Mouse (Mus musculus): ENCODE measurements around the gene Traf2. TPM values are rescaled to one million over a fixed set of nuclear protein-coding genes. Genes with fewer than 3 reads are reported as not detected.

Traf2 gene
- polyA plus RNA-seq, 1 experiment from 2014 or later = 37.2 TPM

DNA sequence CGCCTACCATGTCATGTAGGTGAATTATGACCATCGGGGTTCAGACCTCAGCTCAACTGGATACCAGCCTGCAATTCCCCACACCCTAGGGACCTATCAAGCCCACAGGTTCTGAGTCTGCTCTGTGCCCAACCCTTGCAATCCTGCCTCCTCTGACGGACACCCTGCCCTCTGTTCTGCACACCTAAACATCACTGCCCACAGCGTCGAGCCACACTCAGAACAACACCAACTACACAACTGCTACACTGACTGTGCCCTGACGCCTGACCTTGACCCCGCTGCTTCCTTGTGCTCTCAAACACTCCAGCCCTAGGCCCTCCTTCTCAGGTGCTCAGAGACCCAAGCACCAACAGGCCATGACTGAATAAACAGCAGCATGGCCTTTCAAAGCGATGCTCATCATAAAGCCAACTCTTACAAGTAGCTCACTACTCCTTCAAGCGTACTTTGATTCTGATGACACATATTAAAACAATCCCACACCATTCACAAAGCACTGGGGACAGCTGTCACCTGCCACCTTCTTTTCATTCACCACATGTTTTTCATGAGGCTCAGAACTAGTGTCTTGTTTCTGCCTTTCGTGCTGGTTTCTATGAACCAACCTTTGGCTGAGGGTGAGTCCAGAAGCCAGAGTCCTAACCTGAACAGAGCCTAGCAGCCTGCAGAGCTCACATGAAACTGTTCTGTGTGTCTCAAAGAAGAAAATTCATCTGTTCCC, 4.9 kb downstream of the Traf2 start:
- Histone ChIP-seq H3K27me3 (ENCODE audit: control insufficient read depth, insufficient read depth, low read length) (no peaks in the 10 kb centered on the region), H3K36me3 (ENCODE audit: control insufficient read depth, insufficient read depth, low read length) (no peaks in the 10 kb centered on the region), H3K27ac (ENCODE audit: low read depth, low read length) (no peak overlapping the region), H3K9ac (ENCODE audit: low read length) (no peak overlapping the region), H3K4me3 (ENCODE audit: low read depth, low read length) (no peak overlapping the region), H3K4me2 (ENCODE audit: low read depth, low read length, severe bottlenecking) (no peak overlapping the region), H3K4me1 (replicated peaks; ENCODE audit: control insufficient read depth, insufficient read depth, low read length) (peaks cover 4% of the 10 kb centered on the region), H3K9me3 (ENCODE audit: control insufficient read depth, low read length) (no peaks in the 10 kb centered on the region)
- no peak for ATAC-seq (replicated peaks; ENCODE audit: low FRiP score)
- WGBS = 92% methylated on average over 10 of the region's 10 CpGs
- no peak for DNase-seq (ENCODE audit: low spot score)

DNA sequence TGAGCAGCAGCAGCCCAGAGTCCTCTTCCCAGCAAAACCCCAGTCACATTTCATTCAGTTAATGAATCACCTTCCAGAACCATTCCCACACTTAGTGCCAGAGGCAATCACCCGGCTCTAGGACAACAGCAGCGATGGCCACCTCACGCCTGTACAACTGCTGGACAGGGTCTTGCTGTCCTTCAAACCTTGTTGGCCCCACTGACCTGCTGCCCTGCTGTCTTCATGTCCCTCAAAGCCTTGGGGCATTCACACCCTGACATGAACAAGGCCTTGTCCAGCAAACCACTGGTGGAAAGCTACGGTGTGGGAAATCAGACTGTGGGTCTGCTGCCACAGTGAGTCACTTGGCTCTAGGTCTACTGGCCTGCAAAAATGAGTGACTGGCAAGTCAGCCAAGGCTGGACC, 6.2 kb downstream of the Traf2 start:
- Histone ChIP-seq H3K27ac (ENCODE audit: low read depth, low read length) (no peak overlapping the region), H3K4me3 (ENCODE audit: low read depth, low read length) (no peak overlapping the region), H3K36me3 (ENCODE audit: control insufficient read depth, insufficient read depth, low read length) (no peaks in the 10 kb centered on the region; the same call in 1 of the 2 replicates), H3K27me3 (ENCODE audit: control insufficient read depth, insufficient read depth, low read length) (no peaks in the 10 kb centered on the region), H3K4me2 (ENCODE audit: low read depth, low read length, severe bottlenecking) (no peak overlapping the region), H3K4me1 (replicated peaks; ENCODE audit: control insufficient read depth, insufficient read depth, low read length) (no peaks in the 10 kb centered on the region), H3K9ac (ENCODE audit: low read length) (no peak overlapping the region), H3K9me3 (ENCODE audit: control insufficient read depth, low read length) (no peaks in the 10 kb centered on the region)
- 92% methylated on average over 4 of the region's 4 CpGs for WGBS
- no peak for DNase-seq (ENCODE audit: low spot score)
- no peak for ATAC-seq (replicated peaks; ENCODE audit: low FRiP score)

DNA sequence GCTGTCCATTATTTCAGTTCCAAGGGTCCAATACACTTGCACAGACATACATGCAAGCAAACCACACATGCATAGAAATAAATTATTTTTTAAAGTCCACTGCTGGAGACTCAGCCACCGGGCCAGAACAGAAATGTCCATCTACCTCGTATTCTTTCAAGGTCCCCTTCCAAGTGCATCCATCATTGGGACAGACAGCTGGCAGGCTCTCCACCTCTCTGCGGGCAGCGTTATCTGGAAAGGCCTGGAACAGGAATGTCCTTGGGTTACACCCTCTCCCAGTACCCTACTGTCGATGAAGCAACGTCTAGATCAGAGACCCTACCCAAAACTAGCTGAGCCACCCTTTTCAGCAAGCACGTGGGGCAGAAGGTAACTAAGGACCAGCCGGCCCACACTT, 10.2 kb downstream of the Traf2 start:
- Histone ChIP-seq H3K4me1 (replicated peaks; ENCODE audit: control insufficient read depth, insufficient read depth, low read length) (no peaks in the 10 kb centered on the region), H3K9me3 (ENCODE audit: control insufficient read depth, low read length) (no peaks in the 10 kb centered on the region), H3K4me3 (ENCODE audit: low read depth, low read length) (no peak overlapping the region), H3K4me2 (ENCODE audit: low read depth, low read length, severe bottlenecking) (no peak overlapping the region), H3K27me3 (ENCODE audit: control insufficient read depth, insufficient read depth, low read length) (no peaks in the 10 kb centered on the region), H3K27ac (ENCODE audit: low read depth, low read length) (no peak overlapping the region), H3K36me3 (ENCODE audit: control insufficient read depth, insufficient read depth, low read length) (no peaks in the 10 kb centered on the region; the same call in 1 of the 2 replicates), H3K9ac (ENCODE audit: low read length) (no peak overlapping the region)
- ATAC-seq (replicated peaks; ENCODE audit: low FRiP score) (no peak), DNase-seq (ENCODE audit: low spot score) (no peak)
- 94% methylated on average over 8 of the region's 8 CpGs for WGBS

DNA sequence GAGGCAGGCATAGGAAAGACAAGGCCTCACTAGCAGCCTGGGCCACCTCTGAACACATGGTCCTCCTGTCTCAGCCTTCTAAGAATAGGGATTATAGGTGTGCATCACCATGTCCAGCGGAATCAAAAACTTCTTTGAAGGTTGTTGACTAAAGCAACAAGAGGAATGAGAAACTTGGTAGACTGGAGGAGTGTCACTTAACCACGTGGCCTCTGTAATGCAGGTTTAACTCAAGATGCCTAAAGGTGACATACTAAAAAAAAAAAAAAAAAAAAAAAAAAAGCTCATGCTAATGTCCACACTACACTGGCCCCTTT, 11.9 kb downstream of the Traf2 start:
- no peaks in the 10 kb centered on the region for H3K27me3 ChIP-seq (ENCODE audit: control insufficient read depth, insufficient read depth, low read length)
- DNase-seq (ENCODE audit: low spot score) (no peak), ATAC-seq (replicated peaks; ENCODE audit: low FRiP score) (no peak)
- no peak overlapping the region for H3K9ac ChIP-seq (ENCODE audit: low read length)
- no peaks in the 10 kb centered on the region for H3K9me3 ChIP-seq (ENCODE audit: control insufficient read depth, low read length)
- no peaks in the 10 kb centered on the region for H3K4me1 ChIP-seq (replicated peaks; ENCODE audit: control insufficient read depth, insufficient read depth, low read length)
- H3K36me3 ChIP-seq (ENCODE audit: control insufficient read depth, insufficient read depth, low read length) = peaks cover 6% of the 10 kb centered on the region; the same call in 1 of the 2 replicates
- 94% methylated on average over 2 of the region's 2 CpGs for WGBS
- H3K4me3 ChIP-seq (ENCODE audit: low read depth, low read length) = no peak overlapping the region
- H3K27ac ChIP-seq (ENCODE audit: low read depth, low read length) = no peak overlapping the region
- H3K4me2 ChIP-seq (ENCODE audit: low read depth, low read length, severe bottlenecking) = no peak overlapping the region

DNA sequence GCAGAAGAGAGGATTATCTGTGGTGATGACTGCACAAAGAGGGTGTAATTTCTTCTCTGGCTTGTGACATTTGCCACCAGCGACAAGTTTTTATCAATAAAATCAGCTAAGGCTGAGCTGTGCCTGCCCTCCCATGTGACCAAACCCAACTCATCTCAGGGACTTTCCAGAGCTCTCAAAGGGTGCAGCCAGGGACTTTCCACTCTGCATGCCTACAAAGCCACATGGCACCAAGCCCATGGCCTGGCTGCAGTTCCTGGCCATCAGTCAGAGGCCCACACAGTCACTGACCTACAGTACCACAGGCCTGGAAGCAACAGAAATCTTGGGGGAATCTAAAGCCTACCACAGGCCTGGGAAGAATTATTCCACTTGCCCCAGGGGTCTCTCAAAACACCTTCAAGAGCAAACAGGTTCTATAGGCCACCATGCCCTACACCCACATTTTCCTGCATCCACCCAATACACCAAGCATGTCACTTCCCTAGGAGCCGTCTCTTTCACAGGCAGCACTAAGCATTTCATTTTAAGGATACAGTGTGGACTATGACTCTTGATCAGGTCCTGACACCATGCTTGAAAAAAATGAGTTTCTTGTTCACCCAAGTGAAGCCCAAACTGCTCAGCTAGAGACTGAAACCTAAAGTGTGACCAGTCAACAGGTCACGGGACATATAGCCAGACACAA, 12.4 kb downstream of the Traf2 start:
- no peak overlapping the region for H3K9ac ChIP-seq (ENCODE audit: low read length)
- no peak for DNase-seq (ENCODE audit: low spot score)
- no peaks in the 10 kb centered on the region for H3K4me1 ChIP-seq (replicated peaks; ENCODE audit: control insufficient read depth, insufficient read depth, low read length)
- no peak overlapping the region for H3K27ac ChIP-seq (ENCODE audit: low read depth, low read length)
- H3K27me3 ChIP-seq (ENCODE audit: control insufficient read depth, insufficient read depth, low read length) = no peaks in the 10 kb centered on the region
- H3K9me3 ChIP-seq (ENCODE audit: control insufficient read depth, low read length) = no peaks in the 10 kb centered on the region
- no peak for ATAC-seq (replicated peaks; ENCODE audit: low FRiP score)
- no peak overlapping the region for H3K4me3 ChIP-seq (ENCODE audit: low read depth, low read length)
- WGBS = 84% methylated on average over 3 of the region's 3 CpGs
- H3K4me2 ChIP-seq (ENCODE audit: low read depth, low read length, severe bottlenecking) = no peak overlapping the region
- H3K36me3 ChIP-seq (ENCODE audit: control insufficient read depth, insufficient read depth, low read length) = peaks cover 6% of the 10 kb centered on the region; the same call in 1 of the 2 replicates

DNA sequence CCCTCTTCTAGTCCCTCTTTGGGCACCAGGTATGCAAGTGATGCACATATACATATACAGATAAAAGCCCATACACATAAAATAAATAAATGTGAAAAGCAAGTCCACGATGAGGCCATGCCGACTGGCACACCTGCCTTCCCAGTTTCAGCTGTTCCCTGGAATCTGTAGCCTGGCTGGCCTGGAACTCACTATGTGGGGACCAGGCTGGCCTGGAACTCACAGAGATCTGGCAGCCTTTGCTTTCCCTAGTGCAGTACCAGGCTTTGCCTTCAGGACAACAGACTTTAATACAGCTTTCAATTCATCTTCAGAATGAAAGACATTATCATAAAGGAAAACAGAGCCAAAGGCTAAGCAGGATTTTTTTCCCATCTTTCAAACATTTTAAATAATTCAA, 13.0 kb downstream of the Traf2 start:
- H3K27me3 ChIP-seq (ENCODE audit: control insufficient read depth, insufficient read depth, low read length) = no peaks in the 10 kb centered on the region
- no peak overlapping the region for H3K4me3 ChIP-seq (ENCODE audit: low read depth, low read length)
- no peaks in the 10 kb centered on the region for H3K4me1 ChIP-seq (replicated peaks; ENCODE audit: control insufficient read depth, insufficient read depth, low read length)
- DNase-seq (ENCODE audit: low spot score) (no peak), ATAC-seq (replicated peaks; ENCODE audit: low FRiP score) (no peak)
- peaks cover 6% of the 10 kb centered on the region; the same call in 1 of the 2 replicates for H3K36me3 ChIP-seq (ENCODE audit: control insufficient read depth, insufficient read depth, low read length)
- H3K4me2 ChIP-seq (ENCODE audit: low read depth, low read length, severe bottlenecking) = no peak overlapping the region
- WGBS = 94% methylated on average over 2 of the region's 2 CpGs
- no peak overlapping the region for H3K9ac ChIP-seq (ENCODE audit: low read length)
- no peak overlapping the region for H3K27ac ChIP-seq (ENCODE audit: low read depth, low read length)
- H3K9me3 ChIP-seq (ENCODE audit: control insufficient read depth, low read length) = no peaks in the 10 kb centered on the region

DNA sequence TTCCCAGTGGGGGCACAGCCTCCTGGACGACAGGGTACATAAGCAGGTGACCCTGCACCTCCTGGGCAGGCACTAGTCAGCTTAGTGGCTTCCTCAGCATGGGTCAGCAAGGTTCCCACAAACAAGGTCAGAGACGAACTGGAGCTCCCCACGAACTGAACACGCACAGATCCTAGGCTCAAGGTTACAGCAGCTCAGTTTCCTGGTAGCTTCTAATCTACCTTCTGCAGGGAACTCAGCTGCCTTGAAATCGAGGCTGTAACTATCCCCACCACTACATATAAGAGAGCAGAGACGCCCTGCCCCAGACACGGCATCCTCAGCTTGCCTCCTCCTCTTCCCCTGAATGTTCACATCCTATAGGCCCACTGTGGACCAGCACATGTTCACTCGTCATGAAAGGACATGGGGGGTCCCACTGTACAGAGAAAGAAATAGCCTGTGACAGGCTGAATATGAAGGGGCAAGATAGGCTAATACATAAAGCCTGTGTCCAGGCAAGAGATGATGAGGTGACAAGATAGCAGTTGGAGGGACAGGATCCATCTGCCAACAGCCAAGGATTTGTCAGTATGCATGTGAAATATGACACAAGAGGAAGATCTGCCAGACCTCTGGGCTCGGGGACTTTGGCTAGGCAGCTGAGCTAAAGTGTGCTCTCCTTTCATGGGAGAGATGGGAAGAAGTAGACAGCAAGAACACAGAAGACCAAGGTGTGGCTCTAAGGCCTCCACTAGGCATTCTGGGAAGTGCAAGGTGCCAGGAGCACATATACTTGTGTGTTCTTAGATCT, 20.0 kb downstream of the Traf2 start:
- H3K9me3 ChIP-seq (ENCODE audit: control insufficient read depth, low read length) = no peaks in the 10 kb centered on the region
- no peak overlapping the region for H3K27ac ChIP-seq (ENCODE audit: low read depth, low read length)
- no peaks in the 10 kb centered on the region for H3K4me1 ChIP-seq (replicated peaks; ENCODE audit: control insufficient read depth, insufficient read depth, low read length)
- DNase-seq (ENCODE audit: low spot score) = no peak
- no peak overlapping the region for H3K9ac ChIP-seq (ENCODE audit: low read length)
- no peak for ATAC-seq (replicated peaks; ENCODE audit: low FRiP score)
- H3K4me3 ChIP-seq (ENCODE audit: low read depth, low read length) = no peak overlapping the region
- no peaks in the 10 kb centered on the region for H3K27me3 ChIP-seq (ENCODE audit: control insufficient read depth, insufficient read depth, low read length)
- 93% methylated on average over 9 of the region's 9 CpGs for WGBS
- H3K36me3 ChIP-seq (ENCODE audit: control insufficient read depth, insufficient read depth, low read length) = peaks cover 10% of the 10 kb centered on the region; the same call in 1 of the 2 replicates
- no peak overlapping the region for H3K4me2 ChIP-seq (ENCODE audit: low read depth, low read length, severe bottlenecking)

DNA sequence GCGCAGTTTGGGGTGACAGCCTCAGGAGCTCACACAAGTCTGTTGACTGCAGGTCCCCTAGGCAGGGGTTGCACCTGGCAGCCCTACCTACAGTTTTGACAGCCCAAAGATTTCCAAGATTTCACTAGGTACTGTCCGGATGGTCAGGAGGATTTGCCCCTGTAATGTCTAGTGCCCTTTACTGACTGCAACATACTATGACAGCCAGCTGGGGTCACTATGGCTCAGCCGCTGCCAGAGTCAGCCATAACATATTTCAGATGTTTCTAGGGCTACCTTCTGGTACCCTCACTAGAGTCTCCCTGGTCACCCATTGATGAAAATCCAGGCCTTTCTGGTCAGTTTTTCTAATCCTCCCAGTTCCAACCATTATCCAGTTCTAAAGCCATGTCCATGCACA, 36.8 kb downstream of the Traf2 start:
- H3K4me1 ChIP-seq (replicated peaks; ENCODE audit: control insufficient read depth, insufficient read depth, low read length) = no peaks in the 10 kb centered on the region
- DNase-seq (ENCODE audit: low spot score) = no peak
- H3K27me3 ChIP-seq (ENCODE audit: control insufficient read depth, insufficient read depth, low read length) = no peaks in the 10 kb centered on the region
- no peak for ATAC-seq (replicated peaks; ENCODE audit: low FRiP score)
- H3K9me3 ChIP-seq (ENCODE audit: control insufficient read depth, low read length) = no peaks in the 10 kb centered on the region
- WGBS = 71% methylated on average over 3 of the region's 3 CpGs
- no peaks in the 10 kb centered on the region for H3K36me3 ChIP-seq (ENCODE audit: control insufficient read depth, insufficient read depth, low read length)
- H3K4me2 ChIP-seq (ENCODE audit: low read depth, low read length, severe bottlenecking) = no peak overlapping the region
- H3K4me3 ChIP-seq (ENCODE audit: low read depth, low read length) = no peak overlapping the region
- H3K27ac ChIP-seq (ENCODE audit: low read depth, low read length) = no peak overlapping the region
- no peak overlapping the region for H3K9ac ChIP-seq (ENCODE audit: low read length)

All from forebrain, embryonic 11.5 days (tissue).